Mouse (Mus musculus) G1E (cell line): Measurements from ENCODE around the gene Syce1l. TPM values are rescaled to one million over a fixed set of nuclear protein-coding genes. Genes with fewer than 3 reads are reported as not detected.

Source experiments
- ATAC-seq: 2 replicates; pipeline ENCODE4 v1.8.0; 2016; ENCODE audit warnings: mild to moderate bottlenecking; ENCODE audit not compliant: insufficient number of reproducible peaks, poor library complexity, low FRiP score, severe bottlenecking; ENCODE audit errors: extremely low read depth
- DNase-seq: peaks from one replicate; pipeline ENCODE4 v3.0.0; 2012; ENCODE audit warnings: low spot score
- H3K27me3 ChIP-seq: 2 replicates; pipeline ENCODE4 v1.6.1; 2012; ENCODE audit warnings: mild to moderate bottlenecking, low read length, inconsistent platforms; ENCODE audit not compliant: insufficient read depth
- H3K36me3 ChIP-seq: replicated peaks from 2 replicates; pipeline ENCODE3; 2012; ENCODE audit warnings: mild to moderate bottlenecking, inconsistent platforms
- H3K4me1 ChIP-seq: 2 replicates; pipeline ENCODE4 v1.6.1; 2012; ENCODE audit warnings: low read depth, low read length, inconsistent platforms, mixed read lengths; ENCODE audit not compliant: insufficient read depth
- H3K4me3 ChIP-seq: 2 replicates; pipeline ENCODE4 v1.5.1; 2012; ENCODE audit warnings: low read depth, mild to moderate bottlenecking, inconsistent platforms, low read length, moderate library complexity, mixed read lengths
- H3K9me3 ChIP-seq: replicated peaks from 2 replicates; pipeline ENCODE4 v1.6.1; 2012; ENCODE audit warnings: inconsistent platforms
- CTCF ChIP-seq: IDR thresholded peaks from 2 replicates; pipeline ENCODE4 v1.5.1; 2012; ENCODE audit warnings: low read depth, low read length, inconsistent platforms, mixed read lengths
- GATA1 ChIP-seq: IDR thresholded peaks from 2 replicates; pipeline ENCODE4 v1.6.1; 2012; ENCODE audit warnings: borderline replicate concordance, low read length, inconsistent platforms, mixed read lengths
- GATA2 ChIP-seq: IDR thresholded peaks from 2 replicates; pipeline ENCODE4 v1.6.1; 2012; ENCODE audit warnings: low read depth, low read length, inconsistent platforms, borderline replicate concordance
- POLR2AphosphoS5 ChIP-seq: IDR thresholded peaks from 2 replicates; pipeline ENCODE4 v1.6.1; 2012; ENCODE audit warnings: low read depth, low read length, inconsistent platforms; ENCODE audit not compliant: insufficient replicate concordance
- TAL1 ChIP-seq: conservative IDR thresholded peaks from 2 replicates; pipeline ENCODE4 v1.6.1; 2012; ENCODE audit warnings: low read depth, low read length, inconsistent platforms, mixed read lengths
- polyA plus RNA-seq: library from polyadenylated mRNA; stranded (reverse); fragments of >175 nt; gene quantifications from 2 replicates; pipeline ENCODE4 v1.2.3, GENCODE M21; 2012
- total RNA-seq, 2 experiments: library from RNA; stranded (forward) in 1 of 2; stranded (reverse) in 1 of 2; fragments of 200-1000 nt in 1 of 2; fragments of >200 nt in 1 of 2; fragmentation: Nextera tagmentation in 1 of 2; gene quantifications; 2 replicates each; pipeline ENCODE4 v1.2.3; 2014 to 2017

Syce1l gene
- total and polyA plus RNA-seq, 3 experiments, result 0.12 TPM; not detected in 2

GRCm38 (mm10) chr8:113666714-113667432 is 23.9 kb downstream of the Syce1l start:
- no peak for TF ChIP-seq POLR2AphosphoS5
- Histone ChIP-seq H3K4me1 (no peaks in the 10 kb centered on the region), H3K27me3 (no peaks in the 10 kb centered on the region), H3K36me3 (no peaks in the 10 kb centered on the region), H3K9me3 (peaks cover 30% of the 10 kb centered on the region), H3K4me3 (no peak overlapping the region)
- ATAC-seq, result no peak
- no peak for DNase-seq

DNA sequence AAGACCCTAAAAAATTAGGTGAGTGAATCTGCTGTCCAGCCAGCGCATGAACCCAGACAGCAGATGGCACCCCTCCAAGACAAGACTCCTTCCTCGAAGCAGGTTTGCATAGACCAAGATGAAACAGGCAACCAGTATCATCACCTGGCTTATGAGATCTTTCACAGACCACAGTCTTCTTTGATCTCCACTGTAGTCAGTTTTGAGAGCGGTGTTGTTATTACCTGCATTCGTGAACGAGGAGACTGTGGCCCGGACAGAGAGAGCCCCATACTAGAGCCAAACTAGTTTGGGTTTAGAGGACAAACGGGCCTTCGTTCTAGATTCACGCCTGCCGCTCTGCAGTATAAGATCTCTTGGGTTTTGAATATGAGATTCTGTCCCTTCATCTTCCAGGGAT is 26.9 kb downstream of the Syce1l start:
- no peaks in the 10 kb centered on the region for H3K27me3 ChIP-seq
- H3K4me1 ChIP-seq, result no peaks in the 10 kb centered on the region
- no peak overlapping the region for H3K4me3 ChIP-seq
- ATAC-seq (no peak), DNase-seq (no peak)
- no peak for TF ChIP-seq GATA1
- no peak for TF ChIP-seq GATA2
- TF ChIP-seq CTCF, result no peak
- TF ChIP-seq TAL1, result no peak
- TF ChIP-seq POLR2AphosphoS5, result no peak
- peaks cover 38% of the 10 kb centered on the region for H3K9me3 ChIP-seq
- no peaks in the 10 kb centered on the region for H3K36me3 ChIP-seq

DNA sequence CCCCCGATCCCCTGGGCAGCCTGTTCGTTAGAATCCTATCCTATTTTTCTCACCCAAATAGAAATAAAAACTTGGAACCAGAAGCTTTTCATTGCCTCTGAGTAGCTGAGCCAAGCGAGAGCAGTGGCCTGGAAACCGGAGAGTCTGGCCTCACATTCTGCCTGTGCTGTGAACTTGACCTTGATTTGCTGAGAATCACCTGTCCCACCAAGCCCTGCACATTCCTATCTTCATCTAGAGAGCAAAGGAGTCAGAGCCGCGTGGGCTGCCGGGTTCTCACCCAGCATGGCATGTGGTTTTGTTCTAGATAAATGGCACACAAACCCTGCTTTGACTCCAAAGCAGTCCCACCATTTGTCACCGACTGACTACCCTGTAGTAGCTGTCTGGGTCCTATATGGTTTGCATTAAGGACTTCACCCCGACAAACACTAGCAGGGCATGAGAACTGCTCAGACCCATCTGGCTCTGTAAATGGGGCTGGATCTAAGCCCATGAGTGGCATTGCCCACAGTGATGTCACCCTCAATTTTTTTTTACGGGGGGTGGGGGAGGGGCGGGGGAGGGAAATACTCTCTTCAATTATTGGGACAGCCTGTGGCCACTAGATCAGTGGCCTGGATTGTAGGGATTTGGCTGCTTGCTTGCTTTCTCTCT is 29.7 kb downstream of the Syce1l start:
- Histone ChIP-seq H3K36me3 (no peaks in the 10 kb centered on the region), H3K4me1 (no peaks in the 10 kb centered on the region), H3K27me3 (no peaks in the 10 kb centered on the region), H3K4me3 (no peak overlapping the region), H3K9me3 (peaks cover 20% of the 10 kb centered on the region)
- DNase-seq (no peak), ATAC-seq (no peak)
- TF ChIP-seq GATA1, result no peak
- no peak for TF ChIP-seq GATA2
- TF ChIP-seq TAL1, result no peak

GRCm38 (mm10) chr8:113673300-113673699 is 30.3 kb downstream of the Syce1l start:
- ATAC-seq, result no peak
- DNase-seq, result no peak
- Histone ChIP-seq H3K27me3 (no peaks in the 10 kb centered on the region), H3K9me3 (peaks cover 20% of the 10 kb centered on the region), H3K36me3 (no peaks in the 10 kb centered on the region), H3K4me3 (no peak overlapping the region), H3K4me1 (no peaks in the 10 kb centered on the region)
- TF ChIP-seq GATA1 (no peak), CTCF (no peak), POLR2AphosphoS5 (no peak), TAL1 (no peak), GATA2 (no peak)

GRCm38 (mm10) chr8:113674611-113675010 is 31.6 kb downstream of the Syce1l start:
- TF ChIP-seq CTCF (no peak), POLR2AphosphoS5 (no peak), GATA1 (no peak), GATA2 (no peak), TAL1 (no peak)
- H3K36me3 ChIP-seq, result no peaks in the 10 kb centered on the region
- peaks cover 25% of the 10 kb centered on the region for H3K9me3 ChIP-seq
- DNase-seq (no peak), ATAC-seq (no peak)
- H3K4me3 ChIP-seq, result no peak overlapping the region
- no peaks in the 10 kb centered on the region for H3K4me1 ChIP-seq
- no peaks in the 10 kb centered on the region for H3K27me3 ChIP-seq

- TF ChIP-seq CTCF, result no peak
- TF ChIP-seq GATA1, result no peak
- TF ChIP-seq GATA2, result no peak
- no peak for TF ChIP-seq POLR2AphosphoS5
- TF ChIP-seq TAL1, result no peak
- no peak for ATAC-seq
- no peaks in the 10 kb centered on the region for H3K27me3 ChIP-seq
- H3K4me3 ChIP-seq, result no peak overlapping the region
- H3K9me3 ChIP-seq, result peaks cover 25% of the 10 kb centered on the region
- DNase-seq, result no peak
- no peaks in the 10 kb centered on the region for H3K4me1 ChIP-seq
- H3K36me3 ChIP-seq, result no peaks in the 10 kb centered on the region
Measured at GRCm38 (mm10) chr8:113675281-113675680, 32.3 kb downstream of the Syce1l start.
